14 mouse cellular contexts compared by ENCODE assay signal in genomic region chr9:45426456-45426855, GRCm38 (mm10). TPM values are rescaled to one million over a fixed set of nuclear protein-coding genes. Genes with fewer than 3 reads are reported as not detected.
DNase-seq lines count a peak whose midpoint lies in the region.
"Had no signal": no experiment of that assay in that cellular context is flagged by ENCODE, and none has a peak within 500 bp of the region (broad histone marks: within the 10 kb centered on the region; RNA-seq: fewer than 3 reads in every experiment).

Gene Dscaml1 (plus strand): TSS chr9:45426628.

- intact Hi-C loops in left cerebral cortex, postnatal 25 days (cut with DNase I): no loop called here

- no peak for DNase-seq in layer of hippocampus, adult 18-20 months (ENCODE audit: low spot score in 2 of 2)
- no peak for DNase-seq in layer of hippocampus, adult 9-11 months
- DNase-seq in cerebellum, adult 11-12 months: peak; percentile 82
- peak; percentile 47 to 64 for DNase-seq in cerebellum, postnatal 14 days
- no peak for DNase-seq in left cerebral cortex, postnatal 25 days (ENCODE audit: low spot score in 2 of 2)
- DNase-seq in heart, adult 9 months (ENCODE audit: low spot score in 2 of 2): no peak
- DNase-seq in lung, postnatal 4 days: no peak
- DNase-seq: adrenal gland, postnatal 14 days; embryo, embryonic 11 days; liver; retina, postnatal 1 day; thymus, postnatal 14 days had no signal

RNA-seq across cellular contexts. Expression of gene Dscaml1, which starts in this region (rescaled TPM):
- total RNA-seq in layer of hippocampus, adult 18-20 months (2021): 10 to 100 TPM; 81.6 to 85.3 TPM
- total RNA-seq in left cerebral cortex, postnatal 25 days (2021): 10 to 100 TPM; 51.1 to 51.7 TPM
- total RNA-seq: CH12.LX; hematopoietic stem cell, adult 5-6 weeks had no signal

Comparison
In these comparisons a context has a peak if more than half of its experiments do, and no peak if none do; other contexts are left out.
1. DNase-seq: peak in cerebellum, adult 11-12 months (single experiment) and cerebellum, postnatal 14 days (2 of 2); none in layer of hippocampus, adult 18-20 months (0 of 2), layer of hippocampus, adult 9-11 months (single experiment), left cerebral cortex, postnatal 25 days (0 of 2), heart, adult 9 months (0 of 2) and lung, postnatal 4 days (0 of 2).